Mouse (Mus musculus): ENCODE data around the gene Dhx29. TPM values are rescaled to one million over a fixed set of nuclear protein-coding genes. Genes with fewer than 3 reads are reported as not detected.
A peak's percentile ranks its signal among the peaks of the same experiment; 100 is the strongest.

The Dhx29 gene
- polyA plus RNA-seq, 1 experiment from 2014 or later, result 40.9 TPM

- Histone ChIP-seq H3K27me3 (no peaks in the 10 kb centered on the region), H3K27ac (no peak overlapping the region), H3K4me3 (no peak overlapping the region), H3K9ac (no peak overlapping the region), H3K4me2 (replicated peaks) (no peak overlapping the region), H3K36me3 (peaks cover 58% of the 10 kb centered on the region), H3K4me1 (no peaks in the 10 kb centered on the region), H3K9me3 (no peaks in the 10 kb centered on the region)
- ATAC-seq (ENCODE audit: insufficient number of reproducible peaks, insufficient read depth, low FRiP score, low TSS enrichment), result no peak
- WGBS, result 94% methylated on average over 8 of the region's 8 CpGs
These were observed 10.9 kb downstream of the Dhx29 start for GRCm38 (mm10) chr13:112938130-112938529.

- no peaks in the 10 kb centered on the region for H3K9me3 ChIP-seq
- peaks cover 63% of the 10 kb centered on the region for H3K36me3 ChIP-seq
- H3K4me3 ChIP-seq, result no peak overlapping the region
- no peaks in the 10 kb centered on the region for H3K27me3 ChIP-seq
- no peaks in the 10 kb centered on the region for H3K4me1 ChIP-seq
- H3K9ac ChIP-seq, result no peak overlapping the region
- H3K27ac ChIP-seq, result no peak overlapping the region
- 78% methylated on average over 15 of the region's 15 CpGs for WGBS
- ATAC-seq (ENCODE audit: insufficient number of reproducible peaks, insufficient read depth, low FRiP score, low TSS enrichment), result no peak
- H3K4me2 ChIP-seq (replicated peaks), result no peak overlapping the region
These were observed 14.7 kb downstream of the Dhx29 start for GRCm38 (mm10) chr13:112941879-112942330.

- no peak overlapping the region for H3K27ac ChIP-seq
- no peaks in the 10 kb centered on the region for H3K27me3 ChIP-seq
- ATAC-seq (ENCODE audit: insufficient number of reproducible peaks, insufficient read depth, low FRiP score, low TSS enrichment), result no peak
- H3K4me1 ChIP-seq, result no peaks in the 10 kb centered on the region
- H3K4me2 ChIP-seq (replicated peaks), result no peak overlapping the region
- 96% methylated on average over 9 of the region's 9 CpGs for WGBS
- H3K4me3 ChIP-seq, result no peak overlapping the region
- no peaks in the 10 kb centered on the region for H3K9me3 ChIP-seq
- H3K36me3 ChIP-seq, result peaks cover 71% of the 10 kb centered on the region
- H3K9ac ChIP-seq, result no peak overlapping the region
These were observed 18.1 kb downstream of the Dhx29 start for GRCm38 (mm10) chr13:112945312-112945711.

- Histone ChIP-seq H3K9me3 (no peaks in the 10 kb centered on the region), H3K4me2 (replicated peaks) (no peak overlapping the region), H3K4me3 (no peak overlapping the region), H3K4me1 (no peaks in the 10 kb centered on the region), H3K27me3 (no peaks in the 10 kb centered on the region), H3K36me3 (peaks cover 76% of the 10 kb centered on the region), H3K27ac (no peak overlapping the region), H3K9ac (no peak overlapping the region)
- WGBS, result 90% methylated on average over 6 of the region's 6 CpGs
- ATAC-seq (ENCODE audit: insufficient number of reproducible peaks, insufficient read depth, low FRiP score, low TSS enrichment), result no peak
These were observed 18.6 kb downstream of the Dhx29 start for GRCm38 (mm10) chr13:112945900-112946299.

GRCm38 (mm10) chr13:112954067-112954466 lies 26.8 kb downstream of the Dhx29 start:
- 91% methylated on average over 8 of the region's 8 CpGs for WGBS
- Histone ChIP-seq H3K4me2 (replicated peaks) (no peak overlapping the region), H3K9ac (no peak overlapping the region), H3K36me3 (peaks cover 74% of the 10 kb centered on the region), H3K27me3 (no peaks in the 10 kb centered on the region), H3K4me1 (no peaks in the 10 kb centered on the region), H3K27ac (no peak overlapping the region), H3K4me3 (no peak overlapping the region), H3K9me3 (no peaks in the 10 kb centered on the region)
- ATAC-seq (ENCODE audit: insufficient number of reproducible peaks, insufficient read depth, low FRiP score, low TSS enrichment), result no peak

- Histone ChIP-seq H3K4me3 (no peak overlapping the region), H3K27me3 (no peaks in the 10 kb centered on the region), H3K9ac (no peak overlapping the region), H3K27ac (no peak overlapping the region), H3K4me1 (no peaks in the 10 kb centered on the region), H3K36me3 (peaks cover 55% of the 10 kb centered on the region), H3K4me2 (replicated peaks) (no peak overlapping the region), H3K9me3 (no peaks in the 10 kb centered on the region)
- no peak for ATAC-seq (ENCODE audit: insufficient number of reproducible peaks, insufficient read depth, low FRiP score, low TSS enrichment)
- 80% methylated on average over 5 of the region's 5 CpGs for WGBS
These were observed 35.8 kb downstream of the Dhx29 start for GRCm38 (mm10) chr13:112963081-112963480.

- Histone ChIP-seq H3K4me1 (no peaks in the 10 kb centered on the region), H3K27me3 (no peaks in the 10 kb centered on the region), H3K4me2 (replicated peaks) (no peak overlapping the region), H3K9me3 (no peaks in the 10 kb centered on the region), H3K27ac (no peak overlapping the region), H3K4me3 (no peak overlapping the region), H3K9ac (no peak overlapping the region), H3K36me3 (peaks cover 58% of the 10 kb centered on the region)
- no peak for ATAC-seq (ENCODE audit: insufficient number of reproducible peaks, insufficient read depth, low FRiP score, low TSS enrichment)
- WGBS, result 93% methylated on average over 12 of the region's 12 CpGs
These were observed 37.2 kb downstream of the Dhx29 start for GRCm38 (mm10) chr13:112964421-112964820.

- 91% methylated on average over 5 of the region's 5 CpGs for WGBS
- H3K36me3 ChIP-seq, result peaks cover 45% of the 10 kb centered on the region
- H3K27me3 ChIP-seq, result no peaks in the 10 kb centered on the region
- no peaks in the 10 kb centered on the region for H3K9me3 ChIP-seq
- H3K4me1 ChIP-seq, result no peaks in the 10 kb centered on the region
- no peak overlapping the region for H3K4me2 ChIP-seq (replicated peaks)
- no peak overlapping the region for H3K4me3 ChIP-seq
- no peak overlapping the region for H3K27ac ChIP-seq
- no peak overlapping the region for H3K9ac ChIP-seq
- no peak for ATAC-seq (ENCODE audit: insufficient number of reproducible peaks, insufficient read depth, low FRiP score, low TSS enrichment)
These were observed 40.0 kb downstream of the Dhx29 start for GRCm38 (mm10) chr13:112967267-112967666.

- Histone ChIP-seq H3K4me2 (replicated peaks) (peak overlapping the region; percentile 24; the same call in 1 of the 2 replicates), H3K4me1 (no peaks in the 10 kb centered on the region), H3K27me3 (peaks cover 3% of the 10 kb centered on the region; the same call in 1 of the 2 replicates), H3K9ac (no peak overlapping the region), H3K27ac (no peak overlapping the region), H3K9me3 (no peaks in the 10 kb centered on the region), H3K4me3 (no peak overlapping the region), H3K36me3 (no peaks in the 10 kb centered on the region)
- no peak for ATAC-seq (ENCODE audit: insufficient number of reproducible peaks, insufficient read depth, low FRiP score, low TSS enrichment)
- 42% methylated on average over 10 of the region's 10 CpGs for WGBS
These were observed 49.5 kb downstream of the Dhx29 start for GRCm38 (mm10) chr13:112976720-112977119.

GRCm38 (mm10) chr13:112985605-112986450 lies 58.6 kb downstream of the Dhx29 start:
- Histone ChIP-seq H3K4me1 (peaks cover 25% of the 10 kb centered on the region), H3K4me2 (replicated peaks) (peak overlapping the region; percentile 96), H3K4me3 (no peak overlapping the region), H3K9ac (no peak overlapping the region), H3K27me3 (peaks cover 58% of the 10 kb centered on the region), H3K27ac (no peak overlapping the region), H3K36me3 (no peaks in the 10 kb centered on the region), H3K9me3 (no peaks in the 10 kb centered on the region)
- 4% methylated on average over 18 of the region's 18 CpGs for WGBS
- ATAC-seq (ENCODE audit: insufficient number of reproducible peaks, insufficient read depth, low FRiP score, low TSS enrichment), result no peak

GRCm38 (mm10) chr13:112986451-112986950 lies 59.2 kb downstream of the Dhx29 start:
- H3K9me3 ChIP-seq, result no peaks in the 10 kb centered on the region
- no peak for ATAC-seq (ENCODE audit: insufficient number of reproducible peaks, insufficient read depth, low FRiP score, low TSS enrichment)
- H3K27me3 ChIP-seq, result peaks cover 65% of the 10 kb centered on the region
- WGBS, result under 1% methylated on average over 17 of the region's 17 CpGs
- H3K4me1 ChIP-seq, result peaks cover 25% of the 10 kb centered on the region
- no peak overlapping the region for H3K9ac ChIP-seq
- peak overlapping the region; percentile 96 for H3K4me2 ChIP-seq (replicated peaks)
- H3K36me3 ChIP-seq, result no peaks in the 10 kb centered on the region
- H3K4me3 ChIP-seq, result peak overlapping the region; percentile 50; the same call in 1 of the 2 replicates
- H3K27ac ChIP-seq, result no peak overlapping the region

GRCm38 (mm10) chr13:112987532-112987943 lies 60.3 kb downstream of the Dhx29 start, which contains the start of gene Ccno:
Ccno (plus strand) TSS chr13:112987802.
- Histone ChIP-seq H3K9me3 (no peaks in the 10 kb centered on the region), H3K27me3 (peaks cover 73% of the 10 kb centered on the region), H3K27ac (no peak within 1 kb of the TSS), H3K9ac (peak within 1 kb of the TSS; percentile 48), H3K4me1 (peaks cover 25% of the 10 kb centered on the region), H3K4me2 (replicated peaks) (peak within 1 kb of the TSS; percentile 96), H3K4me3 (peak within 1 kb of the TSS; percentile 50), H3K36me3 (no peaks in the 10 kb centered on the region)
- peak; percentile 97 for ATAC-seq (ENCODE audit: insufficient number of reproducible peaks, insufficient read depth, low FRiP score, low TSS enrichment)
- WGBS, result under 1% methylated on average over 47 of the region's 47 CpGs

Data from embryonic facial prominence, embryonic 12.5 days (tissue).